Mouse (Mus musculus) lung, embryonic 16.5 days (tissue): ENCODE data around the gene Prmt8. TPM values are rescaled to one million over a fixed set of nuclear protein-coding genes. Genes with fewer than 3 reads are reported as not detected.

Source experiments
- ATAC-seq: fragments of 200-750 bp; cut with Nextera tagmentation; 2 replicates; pipeline ENCODE4 v1.8.0; 2017; ENCODE audit warnings: low read depth, mild to moderate bottlenecking, moderate library complexity
- H3K27ac ChIP-seq: fragments of 300-500 bp; sonication (generic); 2 replicates; pipeline ENCODE4 v1.5.1; 2014; ENCODE audit warnings: mild to moderate bottlenecking, control low read depth, low read length
- H3K27me3 ChIP-seq: fragments of 300-500 bp; sonication (generic); 2 replicates; pipeline ENCODE4 v1.6.1; 2014; ENCODE audit warnings: low read depth, low read length, mixed read lengths; ENCODE audit not compliant: control insufficient read depth, insufficient read depth
- H3K36me3 ChIP-seq: fragments of 300-500 bp; sonication (generic); 2 replicates; pipeline ENCODE4 v1.6.1; 2014; ENCODE audit warnings: low read length; ENCODE audit not compliant: control insufficient read depth, insufficient read depth
- H3K4me1 ChIP-seq: fragments of 300-500 bp; sonication (generic); replicated peaks from 2 replicates; pipeline ENCODE4 v1.6.1; 2014; ENCODE audit warnings: low read length, mixed read lengths; ENCODE audit not compliant: control insufficient read depth, insufficient read depth
- H3K4me2 ChIP-seq: fragments of 300-500 bp; sonication (generic); 2 replicates; pipeline ENCODE4 v1.6.1; 2014; ENCODE audit warnings: low read depth, low read length, control low read depth
- H3K4me3 ChIP-seq: fragments of 300-500 bp; sonication (generic); 2 replicates; pipeline ENCODE4 v1.5.1; 2014; ENCODE audit warnings: mild to moderate bottlenecking, low read length, control low read depth
- H3K9ac ChIP-seq: fragments of 300-500 bp; sonication (generic); 2 replicates; pipeline ENCODE4 v1.6.1; 2014; ENCODE audit warnings: low read length, control low read depth
- H3K9me3 ChIP-seq: fragments of 300-500 bp; sonication (generic); 2 replicates; pipeline ENCODE4 v1.6.1; 2016; ENCODE audit warnings: low read length; ENCODE audit not compliant: control insufficient read depth
- WGBS: fragments of 180-500 bp; shearing (Covaris S2); extraction: QIAGEN DNeasy Blood & Tissue Kit; methylation state at CpG from one replicate; pipeline ENCODE4 v1.1.7; 2014; 5-methylcytosine and 5-hydroxymethylcytosine counted together
- microRNA-seq: library from miRNA; unstranded; fragments of <30 nt; microRNA quantifications from one replicate; pipeline ENCODE4, GENCODE M21; 2016
- polyA plus RNA-seq: library from polyadenylated mRNA; unstranded; fragments of >200 nt; fragmentation: Nextera tagmentation; extraction: Ambion mirVana; gene quantifications from 2 replicates; pipeline ENCODE4 v1.2.1, GENCODE M21; 2015

Gene Prmt8
- polyA plus RNA-seq, 1 experiment from 2014 or later = not detected

DNA sequence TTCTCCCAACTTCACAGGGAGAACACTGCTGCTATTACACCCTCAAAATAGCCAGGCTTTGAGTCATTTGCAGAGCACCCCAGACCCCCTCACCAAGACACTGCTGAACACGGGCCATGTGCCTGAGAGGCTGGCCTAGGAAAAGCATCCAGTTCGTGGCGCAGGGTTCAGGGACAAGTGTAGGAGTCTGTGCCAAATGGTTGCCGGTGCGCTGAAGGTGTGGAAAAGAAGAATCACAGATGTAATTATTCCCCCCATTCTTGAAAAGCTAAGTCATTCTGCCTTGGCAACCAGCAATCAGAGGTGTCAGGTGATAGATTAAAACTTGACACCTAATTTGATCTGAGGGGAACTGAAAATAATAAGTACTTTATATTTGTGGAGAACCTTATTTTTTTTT lies 109.8 kb downstream of the Prmt8 start:
- peak overlapping the region; percentile 47 for H3K27ac ChIP-seq
- ATAC-seq = 0 out of 2 replicates have a peak, but pooled peaks have one; percentile 32
- no peak overlapping the region for H3K9ac ChIP-seq
- H3K4me1 ChIP-seq = peaks cover 6% of the 10 kb centered on the region
- no peaks in the 10 kb centered on the region for H3K9me3 ChIP-seq
- no peak overlapping the region for H3K4me2 ChIP-seq
- H3K4me3 ChIP-seq = no peak overlapping the region
- no peaks in the 10 kb centered on the region for H3K27me3 ChIP-seq
- WGBS = 56% methylated on average over 5 of the region's 5 CpGs
- peaks cover 4% of the 10 kb centered on the region; the same call in 1 of the 2 replicates for H3K36me3 ChIP-seq

DNA sequence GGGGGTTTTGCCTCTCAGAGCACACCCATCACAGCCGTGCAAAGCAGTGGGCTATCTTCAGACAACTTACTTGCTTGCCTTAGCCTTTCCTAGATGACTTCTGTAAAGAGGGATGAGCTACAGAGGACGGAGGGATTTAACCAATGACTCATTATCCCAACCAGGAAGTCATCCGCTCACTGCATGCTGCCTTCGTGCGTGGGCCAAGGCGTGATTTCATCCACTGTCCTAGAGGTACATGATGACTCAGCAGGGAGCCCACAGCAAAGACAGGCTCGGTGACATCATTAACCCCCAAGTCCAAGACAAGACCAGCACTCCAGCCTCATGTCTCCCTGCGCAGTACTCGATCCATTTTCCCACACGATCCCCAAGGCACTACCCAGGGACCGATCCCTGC lies 112.1 kb downstream of the Prmt8 start:
- Histone ChIP-seq H3K9me3 (no peaks in the 10 kb centered on the region), H3K27ac (no peak overlapping the region), H3K36me3 (peaks cover 10% of the 10 kb centered on the region; the same call in 1 of the 2 replicates), H3K4me1 (peaks cover 3% of the 10 kb centered on the region), H3K4me3 (no peak overlapping the region), H3K9ac (no peak overlapping the region), H3K4me2 (no peak overlapping the region), H3K27me3 (no peaks in the 10 kb centered on the region)
- ATAC-seq = no peak
- WGBS = 90% methylated on average over 11 of the region's 11 CpGs

DNA sequence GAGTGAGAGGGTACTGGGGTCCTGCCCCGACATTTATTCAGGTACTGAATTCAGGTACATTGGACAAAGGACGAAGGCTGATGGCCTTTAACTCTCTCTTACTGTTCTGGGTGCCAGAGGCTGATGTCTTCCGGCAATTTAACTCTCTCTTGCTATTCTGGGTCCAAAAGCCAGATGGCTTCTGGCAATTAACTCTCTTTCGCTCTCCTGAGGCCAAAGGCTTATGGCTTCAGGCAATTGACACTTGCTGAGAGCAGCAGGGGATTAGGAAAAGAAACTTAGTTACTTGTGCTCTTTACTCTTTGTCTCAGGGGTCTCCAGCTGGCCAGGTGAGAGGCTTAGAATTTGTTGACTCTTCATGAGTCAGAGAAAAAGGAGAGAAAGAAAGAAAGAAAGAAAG lies 113.3 kb downstream of the Prmt8 start:
- ATAC-seq = no peak
- no peak overlapping the region for H3K9ac ChIP-seq
- H3K4me2 ChIP-seq = no peak overlapping the region
- H3K36me3 ChIP-seq = peaks cover 10% of the 10 kb centered on the region; the same call in 1 of the 2 replicates
- no peak overlapping the region for H3K27ac ChIP-seq
- peaks cover 3% of the 10 kb centered on the region for H3K4me1 ChIP-seq
- H3K9me3 ChIP-seq = no peaks in the 10 kb centered on the region
- H3K27me3 ChIP-seq = no peaks in the 10 kb centered on the region
- H3K4me3 ChIP-seq = no peak overlapping the region
- WGBS = 56% methylated on average over 4 of the region's 4 CpGs

DNA sequence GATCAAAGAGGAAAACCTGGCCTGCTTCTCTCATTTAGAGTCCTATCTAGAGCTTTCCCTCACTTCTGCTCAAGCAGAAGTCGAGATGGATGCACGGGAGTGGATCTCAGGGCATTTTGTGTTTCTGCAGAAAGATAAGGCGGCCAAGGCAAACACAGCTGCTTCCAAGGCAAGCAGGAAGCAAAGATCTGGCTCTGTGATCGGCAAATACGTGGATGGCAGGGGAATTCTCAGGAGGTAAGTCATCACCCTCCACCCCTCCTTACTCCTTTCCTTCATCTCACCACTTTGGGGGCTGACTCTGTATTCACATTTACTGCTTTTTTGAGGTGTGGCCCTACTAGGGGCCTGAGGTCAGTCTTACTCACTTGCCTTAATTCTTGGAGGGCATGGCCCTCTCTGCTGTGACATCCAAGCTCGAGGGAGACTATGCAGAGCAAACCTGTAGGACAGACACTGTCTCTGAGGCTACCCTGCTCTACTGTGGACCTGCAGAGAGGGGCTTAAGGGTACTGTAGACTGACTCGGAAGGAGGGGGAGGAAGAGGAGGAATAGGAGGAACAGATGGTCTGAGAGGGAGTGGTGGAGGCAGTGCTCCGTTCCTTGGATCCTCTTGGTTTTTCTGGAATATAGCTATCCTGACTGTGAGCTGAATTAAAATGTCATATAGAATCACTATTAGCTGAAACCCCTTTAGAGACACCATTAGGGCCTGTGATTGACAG lies 128.0 kb downstream of the Prmt8 start:
- H3K4me1 ChIP-seq = peaks cover 4% of the 10 kb centered on the region
- no peak for ATAC-seq
- no peak overlapping the region for H3K4me2 ChIP-seq
- no peak overlapping the region for H3K9ac ChIP-seq
- no peaks in the 10 kb centered on the region for H3K9me3 ChIP-seq
- H3K36me3 ChIP-seq = no peaks in the 10 kb centered on the region
- no peak overlapping the region for H3K27ac ChIP-seq
- 41% methylated on average over 8 of the region's 8 CpGs for WGBS
- no peak overlapping the region for H3K4me3 ChIP-seq
- no peaks in the 10 kb centered on the region for H3K27me3 ChIP-seq

Small RNAs within 50 kb of the gene (microRNA-seq; reads per million reads assigned to microRNA genes)
- not detected for gene Mir7233

Other genes with a start within 250 kb of the Prmt8 start
- gene Cracr2a, start 208.1 kb downstream of the Prmt8 start, polyA plus RNA-seq = 4.3 and 4.7 TPM in 2 replicates
- 22.0 and 23.8 TPM in 2 replicates for gene Tspan11, start 118.1 kb upstream of the Prmt8 start, polyA plus RNA-seq